Mouse (Mus musculus): ENCODE measurements around the gene Smad3. TPM values are rescaled to one million over a fixed set of nuclear protein-coding genes. Genes with fewer than 3 reads are reported as not detected.
A peak's percentile ranks its signal among the peaks of the same experiment; 100 is the strongest.

Gene Smad3
- polyA plus RNA-seq, 1 experiment: 25.5 TPM

DNA sequence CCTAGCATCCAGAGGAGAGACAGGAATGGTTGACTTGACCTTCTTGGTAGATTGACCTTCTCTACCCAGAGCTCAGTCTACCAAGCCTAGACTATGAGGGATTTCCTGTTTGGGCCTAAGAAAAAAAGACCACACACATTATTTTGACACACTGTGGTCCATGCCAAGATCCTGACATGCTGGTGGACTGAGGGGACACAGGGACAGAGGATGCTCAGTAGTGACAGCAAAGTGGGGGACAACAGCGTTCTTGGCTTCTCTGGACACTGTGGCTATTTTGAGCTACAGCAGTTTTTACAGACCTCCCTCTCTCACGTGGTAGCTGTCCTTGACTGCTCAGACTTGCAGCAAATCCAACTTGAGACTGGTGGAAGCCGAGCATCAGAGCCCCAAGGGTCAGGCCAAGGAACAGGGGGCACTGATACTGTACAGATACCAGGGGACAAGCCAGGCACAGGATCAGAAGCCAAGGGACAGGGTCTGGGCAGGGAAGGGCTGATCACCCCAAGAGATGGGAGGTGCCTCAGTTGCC, 40.3 kb downstream of the Smad3 start:
- TF ChIP-seq POLR2A (IDR thresholded peaks at IDR 0.05; ENCODE audit: borderline replicate concordance, extremely low read depth, insufficient read depth, insufficient read length, poor library complexity, severe bottlenecking): no peak
- no peak for TF ChIP-seq CTCF (IDR thresholded peaks at IDR 0.05; ENCODE audit: borderline replicate concordance, extremely low read depth, insufficient read depth, insufficient read length)

DNA sequence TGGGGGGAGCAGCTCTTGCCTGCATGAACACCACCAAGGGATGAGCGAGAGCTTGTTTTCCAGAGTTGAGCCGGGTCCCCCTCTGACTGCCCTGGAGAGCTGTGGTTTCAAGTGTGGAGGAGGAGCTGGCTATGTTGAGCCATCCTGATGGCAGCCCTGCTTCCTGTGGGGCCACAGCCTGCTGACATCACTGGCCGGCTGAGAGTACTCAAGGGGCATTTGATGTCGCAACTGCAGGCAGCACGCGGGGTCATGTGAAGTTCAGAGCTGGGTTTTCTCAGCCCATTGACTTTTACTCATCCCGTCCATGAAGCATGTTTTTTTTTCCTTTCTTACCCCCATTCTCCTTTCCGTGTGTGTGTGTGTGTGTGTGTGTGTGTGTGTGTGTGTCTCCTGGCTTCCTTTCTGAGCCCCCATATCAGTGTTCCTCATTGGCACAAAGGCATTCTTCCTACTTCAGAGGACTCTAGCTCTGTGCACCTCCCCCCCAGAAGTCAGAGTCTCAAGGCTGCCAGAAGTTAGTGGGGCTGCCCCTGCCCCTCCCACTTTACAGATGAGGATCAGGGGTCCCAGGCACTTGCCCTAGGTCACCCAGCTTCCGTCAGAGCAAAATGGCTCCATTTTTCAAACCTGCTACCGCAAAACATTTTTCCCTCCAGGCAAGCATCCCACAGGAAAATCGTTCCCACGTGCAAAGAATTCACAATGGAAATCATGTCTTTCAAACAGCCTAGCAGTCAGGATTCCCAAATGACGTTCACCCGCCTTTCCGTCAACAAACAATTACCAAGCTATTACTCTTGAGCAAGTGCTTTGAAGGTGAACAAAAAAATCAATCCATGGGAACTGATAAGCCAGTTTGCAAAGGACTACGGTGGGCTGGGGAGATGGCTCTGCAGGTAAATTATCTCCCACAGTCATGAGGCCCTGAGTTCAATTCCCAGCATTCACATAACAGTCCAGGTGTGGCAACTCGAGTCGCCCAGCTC, 41.4 kb downstream of the Smad3 start:
- peak; percentile 70 for DNase-seq (ENCODE audit: low read depth)
- TF ChIP-seq CTCF (IDR thresholded peaks at IDR 0.05; ENCODE audit: borderline replicate concordance, extremely low read depth, insufficient read depth, insufficient read length) (no peak), POLR2A (IDR thresholded peaks at IDR 0.05; ENCODE audit: borderline replicate concordance, extremely low read depth, insufficient read depth, insufficient read length, poor library complexity, severe bottlenecking) (no peak)

More for the DNA sequence above, 40.3 kb downstream of the Smad3 start:
- DNase-seq (ENCODE audit: low read depth): no peak

DNA sequence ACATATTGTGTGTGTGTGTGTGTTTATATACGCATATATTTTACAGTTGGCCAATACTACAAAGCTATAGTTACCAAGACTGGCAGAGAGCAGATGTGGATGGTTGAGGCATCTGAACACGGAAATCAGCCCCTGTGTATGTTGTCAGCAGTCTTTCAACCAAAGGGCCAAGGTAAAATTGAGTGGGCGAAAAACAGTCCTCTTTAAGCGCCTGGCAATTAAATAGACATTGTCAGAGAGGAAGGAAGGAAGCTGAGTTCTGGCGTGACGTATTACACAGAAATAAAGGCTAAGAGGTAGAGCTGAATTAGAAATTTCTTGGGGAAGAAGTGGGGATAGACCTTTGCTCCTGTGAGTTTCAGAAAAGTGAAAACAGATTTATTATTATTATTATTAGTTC, 43.2 kb downstream of the Smad3 start:
- no peak for DNase-seq (ENCODE audit: low read depth)
- TF ChIP-seq CTCF (IDR thresholded peaks at IDR 0.05; ENCODE audit: borderline replicate concordance, extremely low read depth, insufficient read depth, insufficient read length): no peak
- no peak for TF ChIP-seq POLR2A (IDR thresholded peaks at IDR 0.05; ENCODE audit: borderline replicate concordance, extremely low read depth, insufficient read depth, insufficient read length, poor library complexity, severe bottlenecking)

GRCm38 (mm10) chr9:63712838-63713237, 45.0 kb downstream of the Smad3 start:
- no peak for DNase-seq (ENCODE audit: low read depth)
- no peak for TF ChIP-seq POLR2A (IDR thresholded peaks at IDR 0.05; ENCODE audit: borderline replicate concordance, extremely low read depth, insufficient read depth, insufficient read length, poor library complexity, severe bottlenecking)
- no peak for TF ChIP-seq CTCF (IDR thresholded peaks at IDR 0.05; ENCODE audit: borderline replicate concordance, extremely low read depth, insufficient read depth, insufficient read length)

DNA sequence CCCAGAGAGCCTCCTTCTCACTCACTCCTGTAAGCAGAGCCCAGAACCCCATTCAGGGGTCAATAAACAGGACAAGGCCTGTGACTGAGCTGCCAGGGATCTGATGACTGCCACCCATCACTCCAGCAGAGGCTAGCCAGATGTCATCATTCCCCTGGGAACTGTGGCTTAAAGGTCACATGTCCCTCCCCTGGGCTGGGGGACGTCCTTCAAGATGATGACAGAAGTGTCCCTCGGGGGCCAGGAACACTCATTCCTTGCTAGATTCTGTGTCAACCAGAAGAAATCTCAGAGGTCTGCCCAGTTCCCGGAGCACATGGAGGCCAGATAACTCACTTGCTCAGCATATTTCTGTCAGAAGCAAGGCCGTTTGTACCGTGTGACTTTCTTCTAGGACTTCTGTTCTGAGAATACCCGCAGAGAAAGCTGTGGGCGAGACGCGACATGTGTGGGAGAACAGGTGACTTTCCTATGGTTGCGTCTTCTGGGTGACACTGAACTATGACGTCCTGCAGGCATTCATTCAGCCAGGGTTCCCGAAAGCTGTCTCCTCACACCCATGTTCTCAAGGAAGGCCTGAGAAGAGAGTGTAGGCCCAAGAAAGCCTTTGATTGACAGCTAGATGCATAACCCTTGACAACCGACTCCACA, 46.1 kb downstream of the Smad3 start:
- DNase-seq (ENCODE audit: low read depth): no peak

DNA sequence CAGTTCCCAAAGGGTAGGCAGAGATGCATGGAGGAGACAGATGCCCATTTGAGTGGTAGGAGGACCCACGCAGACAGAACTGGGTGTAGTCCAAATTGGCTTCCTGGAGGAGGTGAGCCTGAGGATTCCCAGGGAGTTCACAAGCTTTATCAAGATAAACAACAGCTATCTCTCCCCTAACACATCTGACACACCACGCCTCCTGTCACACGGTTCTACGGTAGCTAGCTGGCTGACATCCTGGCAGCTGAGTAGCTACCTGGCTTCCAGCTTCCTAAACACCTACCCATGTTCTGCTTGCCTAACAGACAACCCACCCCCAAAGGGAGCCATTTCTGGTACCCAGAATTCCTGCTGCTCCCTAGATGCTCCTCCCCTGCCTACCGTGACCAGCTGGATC, 47.9 kb downstream of the Smad3 start:
- DNase-seq (ENCODE audit: low read depth): no peak
- TF ChIP-seq POLR2A (IDR thresholded peaks at IDR 0.05; ENCODE audit: borderline replicate concordance, extremely low read depth, insufficient read depth, insufficient read length, poor library complexity, severe bottlenecking): no peak
- TF ChIP-seq CTCF (IDR thresholded peaks at IDR 0.05; ENCODE audit: borderline replicate concordance, extremely low read depth, insufficient read depth, insufficient read length): no peak

More for the DNA sequence above, 46.1 kb downstream of the Smad3 start:
- TF ChIP-seq CTCF (IDR thresholded peaks at IDR 0.05; ENCODE audit: borderline replicate concordance, extremely low read depth, insufficient read depth, insufficient read length) (no peak), POLR2A (IDR thresholded peaks at IDR 0.05; ENCODE audit: borderline replicate concordance, extremely low read depth, insufficient read depth, insufficient read length, poor library complexity, severe bottlenecking) (no peak)

DNA sequence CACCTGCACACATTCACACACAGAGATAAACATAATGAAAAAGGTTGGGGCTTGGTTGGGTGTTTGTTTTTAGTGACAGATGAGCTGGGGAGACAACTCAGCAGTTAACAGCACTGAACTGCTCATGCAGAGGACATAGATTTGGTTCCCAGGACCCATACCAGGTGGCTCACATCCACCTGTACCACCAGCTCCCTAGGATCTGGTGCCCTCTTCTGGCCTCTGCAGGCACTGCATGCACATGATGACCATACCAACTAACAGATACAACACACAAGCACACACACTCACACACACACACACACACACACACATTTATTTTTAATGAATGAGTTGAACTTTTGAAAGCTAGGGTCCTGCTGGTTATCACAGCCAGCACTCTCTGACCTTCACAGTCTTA, 48.5 kb downstream of the Smad3 start:
- no peak for DNase-seq (ENCODE audit: low read depth)
- TF ChIP-seq CTCF (IDR thresholded peaks at IDR 0.05; ENCODE audit: borderline replicate concordance, extremely low read depth, insufficient read depth, insufficient read length) (no peak; the same call in 1 of the 2 replicates), POLR2A (IDR thresholded peaks at IDR 0.05; ENCODE audit: borderline replicate concordance, extremely low read depth, insufficient read depth, insufficient read length, poor library complexity, severe bottlenecking) (no peak)

DNA sequence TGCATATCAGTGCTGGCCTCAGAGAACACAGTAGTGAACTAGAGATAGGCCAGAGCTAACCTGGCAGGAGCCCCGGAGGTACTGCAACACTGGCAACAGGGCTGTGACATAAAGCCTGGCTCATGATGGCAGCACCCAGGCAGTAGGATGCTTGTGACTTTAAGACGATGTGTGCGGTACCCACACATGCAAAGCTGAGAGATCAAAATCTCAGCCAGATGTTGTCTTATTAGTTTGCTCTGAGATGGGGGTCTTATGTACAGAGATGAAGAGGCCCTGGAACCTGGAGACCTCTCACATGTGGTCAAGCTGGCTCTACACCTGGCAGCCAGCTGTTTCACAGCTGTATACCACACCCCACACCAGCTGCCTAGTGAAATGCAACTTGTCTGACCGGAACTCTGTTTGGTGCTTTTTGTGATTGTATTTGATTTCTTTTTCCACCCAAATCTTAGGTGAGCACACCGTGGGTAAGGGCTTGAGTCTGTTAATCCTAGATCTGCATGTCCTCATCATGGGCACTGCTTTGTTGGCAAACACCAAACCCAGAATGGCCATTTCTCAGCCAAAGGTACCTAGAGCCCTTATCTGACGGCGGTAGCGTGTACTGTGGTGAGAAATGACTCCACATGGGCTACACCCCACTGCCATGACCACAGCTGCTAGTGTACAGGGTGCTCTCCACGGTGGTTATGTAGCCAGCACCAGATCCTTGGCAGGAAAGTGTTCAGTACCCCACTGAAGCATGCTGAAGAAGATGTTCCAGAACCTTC, 49.8 kb downstream of the Smad3 start:
- no peak for DNase-seq (ENCODE audit: low read depth)
- TF ChIP-seq CTCF (IDR thresholded peaks at IDR 0.05; ENCODE audit: borderline replicate concordance, extremely low read depth, insufficient read depth, insufficient read length) (no peak), POLR2A (IDR thresholded peaks at IDR 0.05; ENCODE audit: borderline replicate concordance, extremely low read depth, insufficient read depth, insufficient read length, poor library complexity, severe bottlenecking) (no peak)

DNA sequence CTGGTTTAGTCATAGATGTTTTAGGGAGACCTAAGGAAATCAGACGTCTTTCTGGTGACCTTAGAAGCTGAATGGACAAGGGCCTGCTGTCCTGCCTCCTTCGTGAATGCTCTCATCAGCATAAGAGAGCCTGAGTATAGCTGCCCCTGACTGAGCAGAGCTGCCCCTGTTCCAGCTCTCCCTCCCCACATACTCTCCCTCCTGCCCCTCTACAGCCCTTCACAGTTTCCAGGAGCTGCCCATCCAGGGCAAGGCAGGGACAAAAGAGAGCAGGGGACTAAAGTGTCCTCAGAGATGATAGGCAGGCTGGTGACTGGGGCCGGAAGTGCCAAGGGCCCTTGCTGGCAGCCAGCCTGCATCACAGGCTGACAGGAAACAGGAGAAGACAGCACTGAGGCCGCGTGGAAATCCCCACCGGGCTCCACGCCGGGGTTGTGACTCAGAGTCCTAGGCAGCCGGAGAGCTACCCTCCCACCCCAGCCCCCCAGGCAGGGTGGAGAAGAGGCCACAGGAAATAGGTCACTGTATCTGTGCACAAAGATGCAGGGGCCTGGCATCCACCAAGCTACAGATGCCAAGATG, 51.6 kb downstream of the Smad3 start:
- peak; percentile 53 for DNase-seq (ENCODE audit: low read depth)
- no peak for TF ChIP-seq CTCF (IDR thresholded peaks at IDR 0.05; ENCODE audit: borderline replicate concordance, extremely low read depth, insufficient read depth, insufficient read length)
- TF ChIP-seq POLR2A (IDR thresholded peaks at IDR 0.05; ENCODE audit: borderline replicate concordance, extremely low read depth, insufficient read depth, insufficient read length, poor library complexity, severe bottlenecking): no peak

DNA sequence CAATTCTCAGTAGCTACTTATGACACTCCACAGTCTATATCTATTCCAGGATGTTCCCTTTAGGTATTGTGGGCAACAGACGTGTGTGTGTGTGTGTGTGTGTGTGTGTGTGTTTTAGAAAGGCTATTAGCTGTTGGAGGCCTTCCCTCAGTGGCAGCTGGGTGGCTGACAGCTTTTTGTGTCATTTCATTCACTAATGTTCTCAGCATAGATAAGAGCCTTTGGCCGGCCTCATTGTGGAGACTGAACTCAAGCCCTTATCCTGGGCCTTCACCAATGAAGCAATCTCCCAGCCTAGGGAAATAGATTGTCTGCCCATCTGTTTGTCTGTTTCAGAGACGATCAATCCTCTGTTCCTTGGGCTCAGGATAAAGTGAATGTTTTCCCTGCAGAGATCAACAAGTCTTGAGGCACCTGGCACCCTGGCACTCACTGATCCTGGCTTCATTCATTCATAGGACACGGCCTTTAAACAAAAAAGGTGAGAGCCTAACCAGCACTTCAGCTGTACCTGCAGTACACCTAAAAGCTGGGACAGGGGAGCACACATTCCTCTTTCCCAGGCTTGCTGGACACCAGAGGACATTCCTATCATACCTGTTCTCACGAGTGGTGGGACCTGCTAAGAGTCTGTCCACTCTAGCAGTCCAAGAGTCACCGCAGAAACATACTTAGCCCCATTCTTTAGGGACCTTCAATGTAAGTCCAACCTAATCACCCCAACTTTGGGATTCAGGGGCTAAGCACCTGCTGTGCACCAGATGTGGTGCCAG, 52.6 kb downstream of the Smad3 start:
- TF ChIP-seq CTCF (IDR thresholded peaks at IDR 0.05; ENCODE audit: borderline replicate concordance, extremely low read depth, insufficient read depth, insufficient read length) (no peak), POLR2A (IDR thresholded peaks at IDR 0.05; ENCODE audit: borderline replicate concordance, extremely low read depth, insufficient read depth, insufficient read length, poor library complexity, severe bottlenecking) (no peak)
- no peak for DNase-seq (ENCODE audit: low read depth)

All from brain, embryonic 14.5 days (tissue).